Mouse (Mus musculus) limb, embryonic 15.5 days (tissue): Measurements from ENCODE around the gene Gm15517. TPM values are rescaled to one million over a fixed set of nuclear protein-coding genes. Genes with fewer than 3 reads are reported as not detected.

Experiments used
- ATAC-seq: fragments of 200-750 bp; cut with Nextera tagmentation; 2 replicates; pipeline ENCODE4 v1.8.0; 2017; ENCODE audit warnings: low read depth, moderate TSS enrichment; ENCODE audit not compliant: insufficient number of reproducible peaks, low FRiP score, low TSS enrichment
- H3K27ac ChIP-seq: fragments of 300-500 bp; sonication (generic); 2 replicates; pipeline ENCODE4 v1.5.1; 2015; ENCODE audit warnings: moderate library complexity, mild to moderate bottlenecking, inconsistent platforms
- H3K27me3 ChIP-seq: fragments of 300-500 bp; sonication (generic); 2 replicates; pipeline ENCODE4 v1.6.1; 2015; ENCODE audit warnings: inconsistent platforms
- H3K36me3 ChIP-seq: fragments of 300-500 bp; sonication (generic); 2 replicates; pipeline ENCODE4 v1.6.1; 2015; ENCODE audit warnings: inconsistent platforms
- H3K4me1 ChIP-seq: fragments of 300-500 bp; sonication (generic); 2 replicates; pipeline ENCODE4 v1.6.1; 2015; ENCODE audit warnings: inconsistent platforms
- H3K4me2 ChIP-seq: fragments of 300-500 bp; sonication (generic); 2 replicates; pipeline ENCODE4 v1.6.1; 2015; ENCODE audit warnings: mild to moderate bottlenecking, inconsistent platforms
- H3K4me3 ChIP-seq: fragments of 300-500 bp; sonication (generic); 2 replicates; pipeline ENCODE4 v1.5.1; 2015; ENCODE audit warnings: mild to moderate bottlenecking, inconsistent platforms
- H3K9ac ChIP-seq: fragments of 300-500 bp; sonication (generic); 2 replicates; pipeline ENCODE4 v1.6.1; 2015; ENCODE audit warnings: inconsistent platforms
- H3K9me3 ChIP-seq: fragments of 300-500 bp; sonication (generic); 2 replicates; pipeline ENCODE4 v1.6.1; 2016; ENCODE audit warnings: inconsistent platforms
- WGBS: fragments of 180-500 bp; shearing (Covaris S2); methylation state at CpG from one replicate; pipeline ENCODE4 v1.1.7; 2015; 5-methylcytosine and 5-hydroxymethylcytosine counted together
- polyA plus RNA-seq: library from polyadenylated mRNA; unstranded; fragments of >200 nt; fragmentation: Nextera tagmentation; extraction: Ambion mirVana; gene quantifications from 2 replicates; pipeline ENCODE4 v1.2.1, GENCODE M21; 2015

The Gm15517 gene
- polyA plus RNA-seq, 1 experiment from 2014 or later = not detected

GRCm38 (mm10) chr7:44304463-44304774 lies 43.2 kb downstream of the Gm15517 start:
- ATAC-seq = no peak

DNA sequence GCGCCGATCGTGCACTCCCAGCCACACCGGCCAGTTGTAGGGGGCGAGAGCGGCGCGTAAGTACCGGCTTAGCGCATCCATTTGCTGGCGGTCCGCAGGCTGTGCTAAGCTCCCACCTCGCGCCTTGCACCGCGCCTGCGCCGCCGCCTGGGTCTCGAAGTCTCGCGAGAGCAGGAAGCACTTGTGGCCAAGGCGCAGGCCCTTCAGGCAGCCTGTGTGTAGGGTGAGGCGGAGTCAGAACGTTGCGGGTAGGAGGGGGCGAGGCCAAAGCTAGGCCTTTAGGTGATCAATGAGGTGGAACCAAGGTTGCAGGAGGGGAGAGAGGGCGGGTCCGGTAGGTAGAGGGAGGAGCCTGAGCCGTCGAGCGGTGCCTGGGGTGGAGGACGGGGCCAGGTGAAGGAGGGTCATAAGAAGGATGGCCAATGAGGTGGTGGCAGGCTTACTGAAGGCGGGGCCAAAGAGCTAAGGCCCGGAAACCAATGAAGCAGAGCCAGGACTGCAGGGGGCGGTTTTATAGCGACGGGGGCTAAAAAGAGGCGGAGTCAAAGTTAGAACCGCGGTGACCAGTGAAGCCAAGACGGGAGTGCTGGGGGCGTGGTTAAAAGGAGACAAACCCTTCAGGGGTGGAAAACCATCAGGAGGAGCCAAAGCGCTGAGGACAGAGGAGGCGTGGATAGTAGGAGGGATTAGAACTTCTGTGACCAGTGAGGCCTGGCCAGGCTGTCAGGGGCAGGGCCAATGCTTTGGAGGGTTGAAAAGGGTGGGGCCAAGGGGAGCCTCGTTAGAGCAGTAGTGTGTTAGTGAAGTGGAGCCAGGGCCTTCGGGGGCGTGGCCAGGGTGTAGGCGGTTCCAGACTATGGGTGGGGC lies 43.8 kb downstream of the Gm15517 start:
- Histone ChIP-seq H3K4me3 (peak overlapping the region; percentile 60), H3K27ac (peak overlapping the region; percentile 91), H3K4me1 (peaks cover 51% of the 10 kb centered on the region), H3K9ac (peak overlapping the region; percentile 65), H3K4me2 (peak overlapping the region; percentile 71), H3K9me3 (no peaks in the 10 kb centered on the region), H3K27me3 (no peaks in the 10 kb centered on the region), H3K36me3 (no peaks in the 10 kb centered on the region)
- WGBS = under 1% methylated on average over 49 of the region's 49 CpGs
- ATAC-seq = peak; percentile 95

More at GRCm38 (mm10) chr7:44304463-44304774, 43.2 kb downstream of the Gm15517 start:
- Histone ChIP-seq H3K9me3 (no peaks in the 10 kb centered on the region), H3K27me3 (no peaks in the 10 kb centered on the region), H3K4me1 (peaks cover 46% of the 10 kb centered on the region), H3K27ac (peak overlapping the region; percentile 91), H3K9ac (peak overlapping the region; percentile 65), H3K36me3 (no peaks in the 10 kb centered on the region), H3K4me2 (peak overlapping the region; percentile 71), H3K4me3 (peak overlapping the region; percentile 60)
- under 1% methylated on average over 25 of the region's 25 CpGs for WGBS

GRCm38 (mm10) chr7:44305686-44306085 lies 44.4 kb downstream of the Gm15517 start:
- Histone ChIP-seq H3K36me3 (no peaks in the 10 kb centered on the region), H3K27me3 (0 out of 2 replicates have a peak, but pooled peaks cover 3% of the 10 kb centered on the region), H3K4me2 (peak overlapping the region; percentile 71), H3K9ac (no peak overlapping the region), H3K27ac (peak overlapping the region; percentile 87), H3K4me1 (peaks cover 58% of the 10 kb centered on the region), H3K9me3 (no peaks in the 10 kb centered on the region), H3K4me3 (peak overlapping the region; percentile 60)
- ATAC-seq = no peak
- 10% methylated on average over 16 of the region's 16 CpGs for WGBS

DNA sequence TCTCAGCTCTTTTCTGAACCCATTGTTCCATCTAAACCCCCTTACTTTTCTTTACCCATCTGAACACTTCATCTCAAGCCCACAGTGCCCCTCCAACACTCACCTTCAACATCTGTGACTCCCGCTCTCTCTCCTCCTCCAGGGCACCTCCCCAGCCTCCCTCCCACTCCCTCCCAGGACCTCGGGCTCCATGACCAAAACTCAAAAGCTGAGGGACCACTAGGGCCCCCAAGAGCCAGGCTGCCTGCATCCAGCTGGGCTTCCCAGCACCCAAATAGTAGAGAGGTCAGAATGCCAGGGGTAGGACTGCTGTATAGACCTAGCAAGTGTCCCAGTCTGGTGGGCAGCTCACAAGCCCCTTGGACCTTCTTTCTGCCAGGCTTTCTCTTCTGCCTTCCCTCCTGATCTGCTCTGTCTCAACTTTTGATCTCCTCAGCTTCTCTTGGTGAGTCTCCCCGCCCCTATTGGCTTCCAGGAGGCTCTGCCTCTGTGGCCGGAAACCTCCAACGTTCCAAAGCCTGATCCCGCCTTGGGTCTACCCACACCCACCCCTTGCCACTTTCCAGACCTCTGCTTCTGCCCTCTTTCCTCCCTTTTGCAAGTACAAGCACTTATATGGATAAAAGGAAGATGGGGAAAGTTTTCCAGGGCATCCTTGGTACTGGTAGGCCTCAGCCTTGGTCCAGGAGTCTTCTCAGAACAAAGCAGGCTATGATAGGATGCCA lies 45.4 kb downstream of the Gm15517 start, which contains the start of gene Clec11a:
Gene Clec11a (minus strand): TSS at position 387 of the 725 bp plus-strand sequence.
- peak within 1 kb of the TSS; percentile 60 for H3K4me3 ChIP-seq
- H3K4me2 ChIP-seq = peak within 1 kb of the TSS; percentile 71
- H3K27me3 ChIP-seq = peaks cover 9% of the 10 kb centered on the region; the same call in 1 of the 2 replicates
- no peaks in the 10 kb centered on the region for H3K9me3 ChIP-seq
- ATAC-seq = no peak
- peaks cover 67% of the 10 kb centered on the region for H3K4me1 ChIP-seq
- WGBS = 48% methylated on average over 6 of the region's 6 CpGs
- 0 out of 2 replicates have a peak within 1 kb of the TSS, but pooled peaks have one; percentile 23 for H3K9ac ChIP-seq
- H3K27ac ChIP-seq = peak within 1 kb of the TSS; percentile 87
- no peaks in the 10 kb centered on the region for H3K36me3 ChIP-seq

GRCm38 (mm10) chr7:44307261-44308020 lies 46.2 kb downstream of the Gm15517 start:
- peaks cover 15% of the 10 kb centered on the region for H3K27me3 ChIP-seq
- H3K27ac ChIP-seq = peak overlapping the region; percentile 87
- no peak for ATAC-seq
- WGBS = 22% methylated on average over 9 of the region's 9 CpGs
- peaks cover 72% of the 10 kb centered on the region for H3K4me1 ChIP-seq
- H3K9me3 ChIP-seq = no peaks in the 10 kb centered on the region
- no peak overlapping the region for H3K9ac ChIP-seq
- peak overlapping the region; percentile 71 for H3K4me2 ChIP-seq
- no peak overlapping the region for H3K4me3 ChIP-seq
- H3K36me3 ChIP-seq = no peaks in the 10 kb centered on the region

GRCm38 (mm10) chr7:44309475-44310284 lies 48.4 kb downstream of the Gm15517 start, which contains the start of gene Shank1:
Gene Shank1 (plus strand): TSS chr7:44310253.
- Histone ChIP-seq H3K27me3 (peaks cover 21% of the 10 kb centered on the region), H3K9ac (peak within 1 kb of the TSS; percentile 54), H3K9me3 (no peaks in the 10 kb centered on the region), H3K4me2 (peak within 1 kb of the TSS; percentile 94), H3K36me3 (peaks cover 12% of the 10 kb centered on the region; the same call in 1 of the 2 replicates), H3K4me3 (peak within 1 kb of the TSS; percentile 47), H3K4me1 (peaks cover 61% of the 10 kb centered on the region), H3K27ac (no peak within 1 kb of the TSS; the same call in 1 of the 2 replicates)
- no peak for ATAC-seq
- WGBS = 13% methylated on average over 15 of the region's 22 CpGs

GRCm38 (mm10) chr7:44310285-44310877 lies 49.1 kb downstream of the Gm15517 start:
- no peak for ATAC-seq
- H3K4me3 ChIP-seq = peak overlapping the region; percentile 47

GRCm38 (mm10) chr7:44310878-44311712 lies 49.8 kb downstream of the Gm15517 start:
- Histone ChIP-seq H3K36me3 (peaks cover 12% of the 10 kb centered on the region; the same call in 1 of the 2 replicates), H3K9me3 (no peaks in the 10 kb centered on the region), H3K27me3 (peaks cover 21% of the 10 kb centered on the region), H3K9ac (peak overlapping the region; percentile 54; the same call in 1 of the 2 replicates), H3K4me2 (peak overlapping the region; percentile 94), H3K4me1 (peaks cover 54% of the 10 kb centered on the region), H3K4me3 (peak overlapping the region; percentile 47), H3K27ac (no peak overlapping the region)
- ATAC-seq = no peak
- 2% methylated on average over 37 of the region's 38 CpGs for WGBS

More at GRCm38 (mm10) chr7:44310285-44310877, 49.1 kb downstream of the Gm15517 start:
- Histone ChIP-seq H3K27me3 (peaks cover 21% of the 10 kb centered on the region), H3K27ac (no peak overlapping the region), H3K4me2 (peak overlapping the region; percentile 94), H3K9me3 (no peaks in the 10 kb centered on the region), H3K9ac (peak overlapping the region; percentile 54), H3K36me3 (peaks cover 12% of the 10 kb centered on the region; the same call in 1 of the 2 replicates), H3K4me1 (peaks cover 61% of the 10 kb centered on the region)
- WGBS = 2% methylated on average over 32 of the region's 40 CpGs
